Comparison of ENCODE assay signal across 10 mouse cellular contexts in the genomic region with DNA sequence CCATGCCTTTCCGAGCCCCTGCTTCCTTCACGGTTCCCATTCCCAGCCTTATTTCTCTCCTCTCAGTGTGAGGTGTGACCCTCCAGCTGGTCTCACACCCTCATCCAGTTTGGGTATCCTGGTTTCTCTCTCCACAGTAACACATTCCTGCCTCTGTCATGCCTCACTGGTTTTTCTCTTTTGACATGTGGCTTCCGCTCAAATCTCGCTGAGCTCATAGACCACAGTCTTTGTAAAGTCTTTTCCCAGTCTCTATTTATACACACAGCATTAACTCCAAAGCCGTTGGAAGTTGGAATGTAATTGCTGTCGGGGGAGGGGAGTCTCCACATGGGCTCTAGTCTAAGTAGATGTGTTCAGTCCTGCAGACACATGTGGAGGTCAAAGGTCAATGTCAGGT.
DNase-seq lines count a peak whose midpoint lies in the region; ATAC-seq lines count a peak whose summit lies in the region.
"Had no signal": no experiment of that assay in that cellular context is flagged by ENCODE, and none has a peak within 500 bp of the region (broad histone marks: within the 10 kb centered on the region; RNA-seq: fewer than 3 reads in every experiment).

No protein-coding gene starts in this region.

- intact Hi-C loops in heart, postnatal 14 days (cut with DNase I): no loop called here

- H3K36me3 ChIP-seq in heart, embryonic 16.5 days (ENCODE audit: control insufficient read depth, insufficient read depth): no peaks in the 10 kb centered on the region
- no peaks in the 10 kb centered on the region for H3K36me3 ChIP-seq in forebrain, embryonic 14.5 days (ENCODE audit: control insufficient read depth, insufficient read depth, low read length)

- no peak for DNase-seq in heart, postnatal 14 days
- peak; percentile 33 for DNase-seq in ZHBTc4 (ENCODE audit: low read depth, low spot score)
- peak; percentile 61 for DNase-seq in forebrain, embryonic 14.5 days (ENCODE audit: low spot score)
- DNase-seq in frontal cortex, adult 2 months (ENCODE audit: extremely low spot score in 1 of 2, low spot score in 1 of 2): no peak
- no peak for DNase-seq in adrenal gland, adult 8-10 months
- DNase-seq in spleen, adult 12 weeks (ENCODE audit: low spot score): no peak

- H3K4me2 ChIP-seq in heart, embryonic 16.5 days (ENCODE audit: low read depth, low read length): no peak overlapping the region
- H3K4me2 ChIP-seq in forebrain, embryonic 14.5 days (ENCODE audit: low read length): no peak overlapping the region

- no peaks in the 10 kb centered on the region for H3K9me3 ChIP-seq in heart, embryonic 16.5 days (replicated peaks; ENCODE audit: control insufficient read depth, low read length)
- H3K9me3 ChIP-seq in forebrain, embryonic 14.5 days (replicated peaks; ENCODE audit: control insufficient read depth, low read length): no peaks in the 10 kb centered on the region

- no peak overlapping the region for H3K9ac ChIP-seq in heart, embryonic 16.5 days (ENCODE audit: low read length)
- H3K9ac ChIP-seq in forebrain, embryonic 14.5 days (ENCODE audit: low read length): no peak overlapping the region

- H3K4me1 ChIP-seq in heart, embryonic 16.5 days (ENCODE audit: control insufficient read depth, insufficient read depth, low read length): peaks cover 7% of the 10 kb centered on the region; the same call in 1 of the 2 replicates
- H3K4me1 ChIP-seq in forebrain, embryonic 14.5 days (ENCODE audit: control insufficient read depth, insufficient read depth, low read length): no peaks in the 10 kb centered on the region; the same call in 1 of the 2 replicates

- 41% methylated on average over 6 of the region's 6 CpGs for WGBS in heart, embryonic 16.5 days
- WGBS in forebrain, embryonic 14.5 days: 24% methylated on average over 6 of the region's 6 CpGs

- H3K27ac ChIP-seq in heart, embryonic 16.5 days (ENCODE audit: low read length): no peak overlapping the region; the same call in 1 of the 2 replicates
- no peak overlapping the region for H3K27ac ChIP-seq in forebrain, embryonic 14.5 days (ENCODE audit: low read depth, low read length)
- H3K27ac ChIP-seq: left cerebral cortex, adult 2 months had no signal

- peak; percentile 32; the same call in 1 of the 2 replicates for ATAC-seq in heart, embryonic 16.5 days (replicated peaks; ENCODE audit: extremely low read depth, insufficient read depth, low FRiP score)
- ATAC-seq in forebrain, embryonic 14.5 days: peak; percentile 46
- ATAC-seq in megakaryocyte progenitor cell, adult 5-6 weeks (replicated peaks; ENCODE audit: poor library complexity): peak; percentile 71

- no peaks in the 10 kb centered on the region for H3K27me3 ChIP-seq in heart, embryonic 16.5 days (ENCODE audit: control insufficient read depth, insufficient read depth, low read length)
- no peaks in the 10 kb centered on the region for H3K27me3 ChIP-seq in forebrain, embryonic 14.5 days (replicated peaks; ENCODE audit: control insufficient read depth, insufficient read depth, low read length)

- H3K4me3 ChIP-seq in heart, embryonic 16.5 days (ENCODE audit: low read length): no peak overlapping the region
- H3K4me3 ChIP-seq in forebrain, embryonic 14.5 days (ENCODE audit: low read depth, low read length): no peak overlapping the region
- H3K4me3 ChIP-seq: left cerebral cortex, adult 2 months; myocyte had no signal

Comparison
In these comparisons a context has a peak if more than half of its experiments do, and no peak if none do; other contexts are left out.
1. DNase-seq: peak in ZHBTc4 (single experiment) and forebrain, embryonic 14.5 days (single experiment); none in heart, postnatal 14 days (0 of 2), frontal cortex, adult 2 months (0 of 2), adrenal gland, adult 8-10 months (single experiment) and spleen, adult 12 weeks (single experiment).
2. Peak in every context shown above with its lines, with median percentiles within 50 percentile points of each other: ATAC-seq.